ENCODE assay signal across 8 mouse cellular contexts in the genomic region with DNA sequence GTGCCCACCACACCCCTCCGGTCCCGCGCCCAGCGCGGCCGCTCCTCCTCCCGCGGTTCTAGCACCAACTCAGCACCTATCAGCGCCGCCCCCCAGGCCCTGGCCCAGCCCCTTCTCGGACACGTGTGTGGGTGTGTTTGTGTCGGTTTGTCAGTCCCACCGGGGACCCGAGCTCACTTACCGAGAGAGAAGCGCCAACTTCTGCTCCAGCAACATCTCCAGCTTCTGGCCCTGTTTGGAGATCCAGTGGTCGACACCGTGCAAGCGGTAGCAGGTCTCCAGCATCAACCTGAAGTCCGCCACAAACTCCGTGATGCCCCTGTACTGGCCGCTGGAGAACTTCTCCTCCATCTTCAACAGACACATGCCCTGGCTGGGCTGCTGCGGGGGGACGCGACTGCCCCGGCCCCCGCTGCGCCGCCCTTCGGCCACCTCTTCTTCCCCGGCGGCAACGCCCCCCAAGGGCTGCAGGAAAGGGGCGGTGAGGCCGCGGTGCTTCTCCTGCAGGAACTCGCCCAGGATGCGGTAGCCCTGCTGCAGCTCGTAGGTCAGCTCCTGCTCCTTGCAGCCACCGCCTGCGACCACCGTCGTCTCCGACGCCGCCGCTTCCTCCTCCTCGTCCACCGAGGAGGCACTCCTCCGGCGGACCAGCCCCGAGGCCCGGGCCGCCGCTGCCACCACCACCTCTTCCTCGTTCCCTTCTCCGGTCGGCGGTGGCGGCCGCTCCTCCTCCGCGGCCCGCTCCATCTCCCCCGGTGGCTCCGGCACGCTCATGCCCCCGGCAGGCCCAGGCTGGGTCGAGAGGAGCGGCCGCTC. TPM values are rescaled to one million over a fixed set of nuclear protein-coding genes. Genes with fewer than 3 reads are reported as not detected.
DNase-seq lines count a peak whose midpoint lies in the region; ATAC-seq and TF ChIP-seq lines count a peak whose summit lies in the region.

No protein-coding gene starts in this region.

- DNase-seq in ES-E14 (ENCODE audit: low read depth, low spot score), result peak; percentile 54
- peak; percentile 80 for DNase-seq in c-Kit-positive CD71-positive TER-119-negative erythroid progenitor cells, embryonic 14.5 days (ENCODE audit: low read depth)
- peak; percentile 85 for DNase-seq in forebrain, embryonic 11.5 days (ENCODE audit: low spot score)
- peak; percentile 80 to 90 for DNase-seq in kidney, postnatal 25 days
- DNase-seq in lung, embryonic 14.5 days, result peak; percentile 80
- DNase-seq in thymus, adult 18-20 months, result peak; percentile 56 to 65

- in situ Hi-C loops in ES-E14 (cut with MboI; ENCODE audit: low sequenced_read_pairs in 2 of 2, unreplicated experiment in 2 of 2), result no loop called here

- peak overlapping the region; percentile 91 for H3K9ac ChIP-seq in ES-E14 (ENCODE audit: insufficient read depth, low read depth, low read length, poor library complexity, severe bottlenecking)
- H3K9ac ChIP-seq in forebrain, embryonic 11.5 days (ENCODE audit: low read length), result peak overlapping the region; percentile 86
- H3K9ac ChIP-seq in heart, embryonic 16.5 days (ENCODE audit: low read length), result peak overlapping the region; percentile 92
- H3K9ac ChIP-seq in lung, embryonic 14.5 days, result peak overlapping the region; percentile 86

- H3K4me3 ChIP-seq in ES-E14 (ENCODE audit: insufficient read depth in 1 of 2, low read depth in 1 of 2, low read length in 2 of 2, poor library complexity in 1 of 2, severe bottlenecking in 1 of 2), result peak overlapping the region; percentile 88 to 95
- peak overlapping the region; percentile 96 for H3K4me3 ChIP-seq in forebrain, embryonic 11.5 days (ENCODE audit: low read depth, low read length)
- H3K4me3 ChIP-seq in heart, embryonic 16.5 days (ENCODE audit: low read length), result peak overlapping the region; percentile 74
- H3K4me3 ChIP-seq in lung, embryonic 14.5 days (ENCODE audit: low read depth, low read length), result peak overlapping the region; percentile 87

- no peaks in the 10 kb centered on the region for H3K9me3 ChIP-seq in ES-E14 (ENCODE audit: control insufficient read depth, insufficient read depth, low read depth, low read length)
- H3K9me3 ChIP-seq in forebrain, embryonic 11.5 days (ENCODE audit: control insufficient read depth, low read length), result no peaks in the 10 kb centered on the region
- H3K9me3 ChIP-seq in heart, embryonic 16.5 days (replicated peaks; ENCODE audit: control insufficient read depth, low read length), result no peaks in the 10 kb centered on the region
- no peaks in the 10 kb centered on the region for H3K9me3 ChIP-seq in lung, embryonic 14.5 days (ENCODE audit: low read depth, low read length)

- WGBS in forebrain, embryonic 11.5 days, result under 1% methylated on average over 62 of the region's 72 CpGs
- WGBS in heart, embryonic 16.5 days, result under 1% methylated on average over 69 of the region's 72 CpGs
- WGBS in lung, embryonic 14.5 days, result under 1% methylated on average over 56 of the region's 72 CpGs

- peaks cover 1 to 5% of the 10 kb centered on the region in 2 experiments; a peak in 1 of 4 replicates for H3K4me1 ChIP-seq in ES-E14 (ENCODE audit: control insufficient read depth in 2 of 2, insufficient read depth in 2 of 2, low read length in 2 of 2, poor library complexity in 1 of 2)
- H3K4me1 ChIP-seq in forebrain, embryonic 11.5 days (replicated peaks; ENCODE audit: control insufficient read depth, insufficient read depth, low read length), result peaks cover 5% of the 10 kb centered on the region; the same call in 1 of the 2 replicates
- peaks cover 9% of the 10 kb centered on the region for H3K4me1 ChIP-seq in heart, embryonic 16.5 days (ENCODE audit: control insufficient read depth, insufficient read depth, low read length)
- H3K4me1 ChIP-seq in lung, embryonic 14.5 days (ENCODE audit: insufficient read depth), result peaks cover 6% of the 10 kb centered on the region

- peak overlapping the region; percentile 87; the same call in 1 of the 2 replicates for H3K27ac ChIP-seq in ES-E14 (ENCODE audit: insufficient read depth, low read depth, low read length, poor library complexity, severe bottlenecking)
- peak overlapping the region; percentile 89 for H3K27ac ChIP-seq in forebrain, embryonic 11.5 days (ENCODE audit: low read depth, low read length)
- H3K27ac ChIP-seq in heart, embryonic 16.5 days (ENCODE audit: low read length), result peak overlapping the region; percentile 95
- peak overlapping the region; percentile 90 for H3K27ac ChIP-seq in lung, embryonic 14.5 days (ENCODE audit: low read depth)

- ATAC-seq in forebrain, embryonic 11.5 days (replicated peaks; ENCODE audit: low FRiP score), result peak; percentile 63
- ATAC-seq in heart, embryonic 16.5 days (replicated peaks; ENCODE audit: extremely low read depth, insufficient read depth, low FRiP score), result peak; percentile 58
- peak; percentile 78 for ATAC-seq in lung, embryonic 14.5 days (ENCODE audit: insufficient read depth)
- ATAC-seq in neutrophil, adult 5-6 weeks (ENCODE audit: extremely low read depth, insufficient number of reproducible peaks, low FRiP score, poor library complexity, severe bottlenecking), result peak; percentile 67

- H3K36me3 ChIP-seq in ES-E14 (ENCODE audit: control insufficient read depth, insufficient read depth, low read length, poor library complexity, severe bottlenecking), result 0 out of 2 replicates have a peak, but pooled peaks cover 2% of the 10 kb centered on the region
- peaks cover under 1% of the 10 kb centered on the region; the same call in 1 of the 2 replicates for H3K36me3 ChIP-seq in forebrain, embryonic 11.5 days (ENCODE audit: control insufficient read depth, insufficient read depth, low read length)
- peaks cover 11% of the 10 kb centered on the region for H3K36me3 ChIP-seq in heart, embryonic 16.5 days (ENCODE audit: control insufficient read depth, insufficient read depth)
- peaks cover 11% of the 10 kb centered on the region for H3K36me3 ChIP-seq in lung, embryonic 14.5 days (ENCODE audit: insufficient read depth)

- TF ChIP-seq CTCF in lung, embryonic 14.5 days (IDR thresholded peaks at IDR 0.05; ENCODE audit: low read depth), result no peak

- peak overlapping the region; percentile 83 for H3K4me2 ChIP-seq in forebrain, embryonic 11.5 days (ENCODE audit: low read depth, low read length, severe bottlenecking)
- H3K4me2 ChIP-seq in heart, embryonic 16.5 days (ENCODE audit: low read depth, low read length), result peak overlapping the region; percentile 91
- peak overlapping the region; percentile 82 for H3K4me2 ChIP-seq in lung, embryonic 14.5 days

- no peaks in the 10 kb centered on the region for H3K27me3 ChIP-seq in forebrain, embryonic 11.5 days (ENCODE audit: control insufficient read depth, insufficient read depth, low read length)
- no peaks in the 10 kb centered on the region for H3K27me3 ChIP-seq in heart, embryonic 16.5 days (ENCODE audit: control insufficient read depth, insufficient read depth, low read length)
- no peaks in the 10 kb centered on the region for H3K27me3 ChIP-seq in lung, embryonic 14.5 days (ENCODE audit: insufficient read depth, low read length)

TF ChIP-seq in ES-E14, 5 proteins besides CTCF, POLR2A, EP300 and RAD21:
- TF ChIP-seq ZC3H11A (IDR thresholded peaks at IDR 0.05; ENCODE audit: borderline replicate concordance, low read depth, low read length), result no peak
- TF ChIP-seq HCFC1 (IDR thresholded peaks at IDR 0.05; ENCODE audit: borderline replicate concordance, insufficient read depth, low read length), result peak; percentile 11; the same call in 1 of the 2 replicates
- TF ChIP-seq MAFK (IDR thresholded peaks at IDR 0.05; ENCODE audit: insufficient read depth, low read depth, low read length), result no peak
- TF ChIP-seq ZNF384 (IDR thresholded peaks at IDR 0.05; ENCODE audit: low read depth, low read length), result no peak
- TF ChIP-seq CHD2 (IDR thresholded peaks at IDR 0.05; ENCODE audit: low read depth, low read length), result no peak

RNA-seq across cellular contexts. Expression of gene 9930021J03Rik, which starts 0.5 kb away (rescaled TPM):
- 14.4 and 15.3 TPM in 2 replicates for total RNA-seq in ES-E14 (2012; rRNA removed)
- polyA plus RNA-seq in forebrain, embryonic 11.5 days (2014; fragmentation: Nextera tagmentation; extraction: Ambion mirVana), result 7.3 and 8.1 TPM in 2 replicates
- polyA plus RNA-seq in heart, embryonic 16.5 days (2015; fragmentation: Nextera tagmentation; extraction: Ambion mirVana), result 2.5 and 2.8 TPM in 2 replicates
- polyA plus RNA-seq in lung, embryonic 14.5 days (2014; fragmentation: Nextera tagmentation; extraction: Ambion mirVana), result 7.1 TPM in 2 replicates
- 20.9 and 27.9 TPM in 2 replicates for total RNA-seq in neutrophil, adult 5-6 weeks (2017)

RNA-seq across cellular contexts. Expression of gene Ranbp6, which starts 7.5 kb away (rescaled TPM):
- total RNA-seq in ES-E14 (2012; rRNA removed), result 9.7 and 11.3 TPM in 2 replicates
- 29.0 and 32.9 TPM in 2 replicates for polyA plus RNA-seq in forebrain, embryonic 11.5 days (2014; fragmentation: Nextera tagmentation; extraction: Ambion mirVana)
- polyA plus RNA-seq in heart, embryonic 16.5 days (2015; fragmentation: Nextera tagmentation; extraction: Ambion mirVana), result 14.3 and 16.4 TPM in 2 replicates
- 15.2 and 16.1 TPM in 2 replicates for polyA plus RNA-seq in lung, embryonic 14.5 days (2014; fragmentation: Nextera tagmentation; extraction: Ambion mirVana)
- total RNA-seq in neutrophil, adult 5-6 weeks (2017), result 33.3 and 34.4 TPM in 2 replicates

Comparison
In these comparisons a context has a peak if more than half of its experiments do, and no peak if none do; other contexts are left out.
1. Peak in every context shown above with its lines: DNase-seq, ATAC-seq, H3K4me3 ChIP-seq and H3K27ac ChIP-seq.